Mouse (Mus musculus) CH12.LX (cell line): Measurements from ENCODE around the gene Ptp4a2.

Experiments used
- CHD1 ChIP-seq: IDR thresholded peaks from 2 replicates; pipeline ENCODE4 v1.6.1; 2012; ENCODE audit warnings: low read depth, low read length, improper control_type of control experiment, inconsistent platforms
- CTCF ChIP-seq, 2 experiments: IDR thresholded peaks in 1 of 2; conservative IDR thresholded peaks in 1 of 2; 2 replicates each; pipeline ENCODE4 v1.5.1; 2011 to 2012; ENCODE audit warnings: low read depth in 2 of 2, low read length in 2 of 2, improper control_type of control experiment in 1 of 2, inconsistent platforms in 1 of 2, mild to moderate bottlenecking in 1 of 2, moderate library complexity in 1 of 2
- ELF1 ChIP-seq: IDR thresholded peaks from 2 replicates; pipeline ENCODE4 v1.6.1; 2014; ENCODE audit warnings: low read depth, mild to moderate bottlenecking, inconsistent platforms, low read length, improper control_type of control experiment
- MAX ChIP-seq: IDR thresholded peaks from 2 replicates; pipeline ENCODE4 v1.6.1; 2011; ENCODE audit warnings: low read length, improper control_type of control experiment
- POLR2A ChIP-seq: IDR thresholded peaks from 2 replicates; pipeline ENCODE4 v1.6.1; 2011; ENCODE audit warnings: low read depth, mild to moderate bottlenecking, improper control_type of control experiment, low read length
- RAD21 ChIP-seq: IDR thresholded peaks from 2 replicates; pipeline ENCODE4 v1.6.1; 2011; ENCODE audit warnings: low read depth, mild to moderate bottlenecking, low read length, improper control_type of control experiment, moderate library complexity
- TCF12 ChIP-seq: IDR thresholded peaks from 2 replicates; pipeline ENCODE4 v1.6.1; 2014; ENCODE audit warnings: low read depth, mild to moderate bottlenecking, inconsistent platforms, low read length, improper control_type of control experiment
- UBTF ChIP-seq: IDR thresholded peaks from 2 replicates; pipeline ENCODE4 v1.6.1; 2012; ENCODE audit warnings: low read depth, mild to moderate bottlenecking, inconsistent platforms, low read length, improper control_type of control experiment, moderate library complexity
- USF2 ChIP-seq: conservative IDR thresholded peaks from 2 replicates; pipeline ENCODE4 v1.6.1; 2011; ENCODE audit warnings: low read depth, low read length, improper control_type of control experiment

DNA sequence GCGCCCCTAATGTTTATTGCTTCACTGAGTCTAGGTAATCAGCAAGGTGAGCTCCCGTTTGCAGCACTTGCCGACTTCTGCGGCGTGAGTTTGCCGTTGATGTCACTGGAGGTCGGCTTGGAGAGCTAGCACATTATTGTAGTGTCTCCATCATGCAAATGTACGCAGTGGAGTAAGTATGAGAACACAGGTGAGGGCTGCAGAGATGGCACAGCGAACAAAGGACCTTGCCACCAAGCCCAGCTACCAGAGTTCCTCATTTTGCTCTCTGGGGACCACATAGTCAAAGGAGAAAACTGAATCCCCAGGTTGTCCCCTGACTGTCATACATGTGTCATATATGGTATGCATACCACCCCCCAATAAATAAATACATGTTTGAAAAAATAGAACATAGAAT lies 49.4 kb downstream of the Ptp4a2 start:
- TF ChIP-seq CHD1 (no peak), RAD21 (no peak), UBTF (no peak), POLR2A (no peak), USF2 (no peak), CTCF (conservative IDR thresholded peaks at IDR 0.05 in 1 of 2, IDR thresholded peaks at IDR 0.05 in 1 of 2; ENCODE audit: low read depth in 2 of 2, low read length in 2 of 2) (no peak), ELF1 (no peak), TCF12 (no peak), MAX (no peak)
